Mouse (Mus musculus): ENCODE results near the gene Mknk2.

GRCm38 (mm10) chr10:80625764-80626163 is 52.1 kb downstream of the Mknk2 start:
- TF ChIP-seq CTCF (IDR thresholded peaks at IDR 0.05; ENCODE audit: borderline replicate concordance, control insufficient read depth, extremely low read depth, insufficient read depth, low read length, poor library complexity) (no peak), POLR2A (IDR thresholded peaks at IDR 0.05; ENCODE audit: control insufficient read depth, extremely low read depth, insufficient read depth, low read length, poor library complexity) (no peak)
